Mouse (Mus musculus) kidney, postnatal 4 days (tissue): ENCODE measurements at regions not wholly inside any gene's neighbourhood (a gene's known extent, or its start where the extent isn't known, plus 50 kb on each side); places are given as distances from the start of the nearest gene placed in this dataset.
A peak's percentile ranks its signal among the peaks of the same experiment; 100 is the strongest.

Source experiments
- DNase-seq, 2 experiments: peaks; one replicate each; pipeline ENCODE4 v3.0.0; 2021; ENCODE audit warnings: mixed read lengths in 2 of 2

GRCm38 (mm10) chr5:52092273-52092672 lies 98.0 kb downstream of the Dhx15 start:
- DNase-seq, result no peak

- DNase-seq, result no peak
Measured at GRCm38 (mm10) chr5:52088131-52088530, 102.2 kb downstream of the Dhx15 start.

GRCm38 (mm10) chr5:52086766-52087429 lies 103.4 kb downstream of the Dhx15 start:
- DNase-seq, result no peak

- DNase-seq, result no peak
Measured at GRCm38 (mm10) chr5:52080268-52080667, 110.0 kb downstream of the Dhx15 start.

- DNase-seq, result no peak
Measured at GRCm38 (mm10) chr5:52077696-52078095, 112.6 kb downstream of the Dhx15 start.

GRCm38 (mm10) chr5:52075096-52075495 lies 115.2 kb downstream of the Dhx15 start:
- no peak for DNase-seq

- DNase-seq, result peak; percentile 93
Measured at GRCm38 (mm10) chr5:52064804-52065451, 125.4 kb downstream of the Dhx15 start.

GRCm38 (mm10) chr5:52062214-52062613 lies 128.1 kb downstream of the Dhx15 start:
- no peak for DNase-seq

GRCm38 (mm10) chr5:52061226-52061625 lies 129.1 kb downstream of the Dhx15 start:
- no peak for DNase-seq

- DNase-seq, result no peak
Measured at GRCm38 (mm10) chr5:52057261-52057660, 133.1 kb downstream of the Dhx15 start.

- DNase-seq, result no peak
Measured at GRCm38 (mm10) chr5:52052072-52052465, 138.2 kb downstream of the Dhx15 start.

GRCm38 (mm10) chr5:52051383-52052071 lies 138.8 kb downstream of the Dhx15 start:
- peak in 1 of 2 experiments; percentile 21 for DNase-seq

GRCm38 (mm10) chr5:52048790-52049189 lies 141.5 kb downstream of the Dhx15 start:
- no peak for DNase-seq

GRCm38 (mm10) chr5:52046704-52047103 lies 143.6 kb downstream of the Dhx15 start:
- DNase-seq, result no peak

GRCm38 (mm10) chr5:52044101-52044500 lies 146.2 kb downstream of the Dhx15 start:
- DNase-seq, result no peak

GRCm38 (mm10) chr5:52041447-52041846 lies 148.9 kb downstream of the Dhx15 start:
- no peak for DNase-seq

GRCm38 (mm10) chr5:52040427-52041312 lies 149.6 kb downstream of the Dhx15 start:
- no peak for DNase-seq

- DNase-seq, result no peak
Measured at GRCm38 (mm10) chr5:52035339-52035738, 155.0 kb downstream of the Dhx15 start.

GRCm38 (mm10) chr5:52027478-52027877 lies 162.8 kb downstream of the Dhx15 start:
- DNase-seq, result no peak

GRCm38 (mm10) chr5:52026148-52026547 lies 164.2 kb downstream of the Dhx15 start:
- no peak for DNase-seq

- DNase-seq, result no peak
Measured at GRCm38 (mm10) chr5:52023212-52023611, 167.1 kb downstream of the Dhx15 start.

- DNase-seq, result no peak
Measured at GRCm38 (mm10) chr5:52016992-52017391, 173.3 kb downstream of the Dhx15 start.

- no peak for DNase-seq
Measured at GRCm38 (mm10) chr5:52015786-52016185, 174.5 kb downstream of the Dhx15 start.
